Mouse (Mus musculus) CH12.LX (cell line): Measurements from ENCODE around the gene Zfp579. TPM values are rescaled to one million over a fixed set of nuclear protein-coding genes. Genes with fewer than 3 reads are reported as not detected.

Experiments
- DNase-seq: peaks from one replicate; pipeline ENCODE4 v3.0.0-alpha.2; 2013; ENCODE audit errors: extremely low read depth
- H3K27ac ChIP-seq: 2 replicates; pipeline ENCODE4 v1.5.1; 2012; ENCODE audit warnings: low read depth, mild to moderate bottlenecking, control low read depth, moderate library complexity; ENCODE audit not compliant: insufficient read depth
- H3K27me3 ChIP-seq: replicated peaks from 2 replicates; pipeline ENCODE3; 2012; ENCODE audit warnings: inconsistent platforms
- H3K36me3 ChIP-seq, 2 experiments: replicated peaks in 1 of 2; 2 replicates each; pipeline versions ENCODE3 to v1.6.1; 2012; ENCODE audit warnings: inconsistent platforms in 1 of 2, low read length in 1 of 2, mild to moderate bottlenecking in 1 of 2, mixed read lengths in 1 of 2, moderate library complexity in 1 of 2; ENCODE audit not compliant: control insufficient read depth in 1 of 2, insufficient read depth in 1 of 2
- H3K4me1 ChIP-seq, 2 experiments: 2 replicates each; pipeline ENCODE4 v1.6.1; 2012; ENCODE audit warnings: inconsistent platforms in 1 of 2, moderate library complexity in 1 of 2; ENCODE audit not compliant: insufficient read depth in 2 of 2, control insufficient read depth in 1 of 2
- H3K4me2 ChIP-seq: 2 replicates; pipeline ENCODE4 v1.6.1; 2012; ENCODE audit warnings: low read depth, mild to moderate bottlenecking, control low read depth; ENCODE audit not compliant: poor library complexity, insufficient read depth, severe bottlenecking
- H3K4me3 ChIP-seq, 3 experiments: fragments of 150-350 bp in 1 of 3; sonication (generic) in 1 of 3; replicated peaks in 1 of 3; 2 replicates each; pipeline versions ENCODE3 to v1.5.1; 2011 to 2012; ENCODE audit warnings: low read depth in 2 of 3, low read length in 2 of 3, mild to moderate bottlenecking in 2 of 3, moderate library complexity in 2 of 3, control low read depth in 1 of 3, improper control_type of control experiment in 1 of 3, inconsistent platforms in 1 of 3, mixed read lengths in 1 of 3; ENCODE audit not compliant: poor library complexity in 1 of 3
- H3K79me2 ChIP-seq: replicated peaks from 2 replicates; pipeline ENCODE4 v1.6.1; 2012; ENCODE audit warnings: mild to moderate bottlenecking, moderate library complexity; ENCODE audit not compliant: control insufficient read depth, poor library complexity, insufficient read depth, severe bottlenecking; ENCODE audit errors: extremely low read depth
- H3K9ac ChIP-seq: 2 replicates; pipeline ENCODE4 v1.6.1; 2012; ENCODE audit warnings: low read depth, mild to moderate bottlenecking, control low read depth, moderate library complexity; ENCODE audit not compliant: insufficient read depth
- H3K9me3 ChIP-seq: replicated peaks from 2 replicates; pipeline ENCODE3; 2012; ENCODE audit warnings: low read length, inconsistent platforms, mixed read lengths
- CHD2 ChIP-seq: IDR thresholded peaks from 2 replicates; pipeline ENCODE4 v1.6.1; 2011; ENCODE audit warnings: low read length, improper control_type of control experiment
- E2F4 ChIP-seq: IDR thresholded peaks from 2 replicates; pipeline ENCODE4 v1.6.1; 2011; ENCODE audit warnings: low read depth, low read length, improper control_type of control experiment; ENCODE audit not compliant: insufficient replicate concordance
- ELF1 ChIP-seq: IDR thresholded peaks from 2 replicates; pipeline ENCODE4 v1.6.1; 2014; ENCODE audit warnings: low read depth, mild to moderate bottlenecking, inconsistent platforms, low read length, improper control_type of control experiment
- ETS1 ChIP-seq: conservative IDR thresholded peaks from 2 replicates; pipeline ENCODE4 v1.6.1; 2012; ENCODE audit warnings: low read depth, mild to moderate bottlenecking, inconsistent platforms, low read length, improper control_type of control experiment, moderate library complexity
- IRF4 ChIP-seq: IDR thresholded peaks from 2 replicates; pipeline ENCODE4 v1.6.1; 2014; ENCODE audit warnings: low read depth, mild to moderate bottlenecking, inconsistent platforms, low read length, improper control_type of control experiment
- JUN ChIP-seq: IDR thresholded peaks from 2 replicates; pipeline ENCODE4 v1.6.1; 2011; ENCODE audit warnings: low read depth, mild to moderate bottlenecking, low read length, improper control_type of control experiment, moderate library complexity; ENCODE audit not compliant: insufficient read depth
- JUND ChIP-seq: conservative IDR thresholded peaks from 2 replicates; pipeline ENCODE4 v1.6.1; 2011; ENCODE audit warnings: low read depth, low read length, improper control_type of control experiment
- NRF1 ChIP-seq: IDR thresholded peaks from 2 replicates; pipeline ENCODE4 v1.6.1; 2014; ENCODE audit warnings: low read depth, mild to moderate bottlenecking, inconsistent platforms, low read length, improper control_type of control experiment, moderate library complexity
- SMC3 ChIP-seq: IDR thresholded peaks from 2 replicates; pipeline ENCODE4 v1.6.1; 2011; ENCODE audit warnings: low read depth, low read length, improper control_type of control experiment
- TBP ChIP-seq: conservative IDR thresholded peaks from 2 replicates; pipeline ENCODE4 v1.6.1; 2011; ENCODE audit warnings: low read depth, low read length, improper control_type of control experiment
- USF1 ChIP-seq: IDR thresholded peaks from 2 replicates; pipeline ENCODE4 v1.6.1; 2014; ENCODE audit warnings: low read depth, mild to moderate bottlenecking, inconsistent platforms, low read length, improper control_type of control experiment
- ZNF384 ChIP-seq: IDR thresholded peaks from 2 replicates; pipeline ENCODE4 v1.6.1; 2012; ENCODE audit warnings: low read depth, low read length, improper control_type of control experiment, inconsistent platforms
- dilution Hi-C: fragments of 300-500 bp; cut with MboI; formaldehyde crosslinking; loops from 2 replicates; pipeline ENCODE4 v1.14.3; 2020; ENCODE audit warnings: low sequenced_read_pairs; ENCODE audit not compliant: extremely low pct_unique_long_range_greater_than_20kb, extremely low pct_ligation_motif_present
- in situ Hi-C: fragments of 300-500 bp; cut with MboI; formaldehyde crosslinking; loops from 3 replicates; pipeline ENCODE4 v1.14.3; 2019; ENCODE audit warnings: low sequenced_read_pairs, low pct_ligation_motif_present, low pct_unique_long_range_greater_than_20kb, mixed read lengths
- polyA plus RNA-seq: library from polyadenylated mRNA; unstranded; fragments of >175 nt; gene quantifications from 2 replicates; pipeline ENCODE4 v1.2.1, GENCODE M21; 2012; ENCODE audit warnings: low read depth; ENCODE audit not compliant: insufficient read length
- total RNA-seq, 2 experiments: library from RNA; depleted of rRNA; stranded (reverse); fragments of 300-350 nt in 1 of 2; fragments of >200 nt in 1 of 2; gene quantifications; 2 replicates each; pipeline ENCODE4 v1.2.3; 2012 to 2014

Gene Zfp579
- total and polyA plus RNA-seq, 3 experiments, result 1.0 to 11.3 (median 2.8) TPM

DNA sequence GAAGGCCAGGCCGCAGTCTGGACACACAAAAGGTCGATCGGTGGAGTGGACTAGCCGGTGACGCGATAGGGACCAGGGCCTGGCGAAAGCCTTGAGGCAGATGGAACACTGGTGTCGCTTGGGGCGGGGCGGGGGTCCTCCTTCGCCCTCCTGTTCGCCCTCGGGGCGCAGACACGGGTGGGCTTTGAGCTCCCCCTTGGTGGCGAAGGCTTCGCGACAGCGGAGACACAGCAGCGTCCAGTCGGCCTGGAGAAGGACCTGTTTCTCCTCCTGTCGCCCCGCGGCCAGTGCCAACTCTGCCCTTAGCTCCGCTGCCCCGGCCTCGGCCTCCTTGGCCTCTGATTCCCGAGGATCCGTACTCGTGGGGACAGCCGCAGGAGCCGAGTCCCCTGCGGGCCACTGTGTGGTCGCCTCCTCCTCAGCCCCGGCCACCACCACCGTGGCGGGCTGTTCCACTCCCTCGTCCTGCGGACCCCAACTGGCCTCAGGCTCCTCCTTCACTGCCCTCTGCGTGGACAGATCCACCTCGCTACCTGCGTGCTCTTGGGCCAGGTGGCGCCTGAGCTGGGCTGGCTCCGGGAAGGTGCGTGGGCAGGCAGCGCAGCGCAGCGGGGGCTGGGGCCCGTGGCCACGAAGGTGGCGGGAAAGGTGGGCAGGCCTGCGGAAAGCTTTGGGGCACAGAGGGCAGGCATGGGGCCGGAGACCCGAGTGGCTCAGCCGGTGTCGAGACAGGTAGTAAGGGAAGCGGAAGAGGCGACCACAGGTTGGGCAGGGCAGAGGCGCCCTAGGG is 1.8 kb downstream of the Zfp579 start:
- H3K27ac ChIP-seq, result no peak overlapping the region
- H3K4me3 ChIP-seq, result no peak overlapping the region
- H3K4me2 ChIP-seq, result no peak overlapping the region
- H3K36me3 ChIP-seq, result peaks cover 11 to 23% of the 10 kb centered on the region in 2 experiments
- peaks cover 0 to 13% of the 10 kb centered on the region in 2 experiments; a peak in 2 of 4 replicates for H3K4me1 ChIP-seq
- peaks cover 20% of the 10 kb centered on the region for H3K9me3 ChIP-seq
- in situ Hi-C loops (no loop called here), dilution Hi-C loops (no loop called here)
- no peak for TF ChIP-seq IRF4
- no peak for TF ChIP-seq JUND
- no peak for TF ChIP-seq CHD2
- no peak for TF ChIP-seq ETS1
- TF ChIP-seq ZNF384, result no peak
- TF ChIP-seq ELF1, result no peak
- TF ChIP-seq JUN, result no peak
- TF ChIP-seq NRF1, result no peak
- no peak for TF ChIP-seq SMC3
- no peak for TF ChIP-seq USF1
- no peak for TF ChIP-seq TBP
- no peaks in the 10 kb centered on the region for H3K79me2 ChIP-seq
- peaks cover under 1% of the 10 kb centered on the region for H3K27me3 ChIP-seq
- no peak overlapping the region for H3K9ac ChIP-seq
- no peak for DNase-seq

DNA sequence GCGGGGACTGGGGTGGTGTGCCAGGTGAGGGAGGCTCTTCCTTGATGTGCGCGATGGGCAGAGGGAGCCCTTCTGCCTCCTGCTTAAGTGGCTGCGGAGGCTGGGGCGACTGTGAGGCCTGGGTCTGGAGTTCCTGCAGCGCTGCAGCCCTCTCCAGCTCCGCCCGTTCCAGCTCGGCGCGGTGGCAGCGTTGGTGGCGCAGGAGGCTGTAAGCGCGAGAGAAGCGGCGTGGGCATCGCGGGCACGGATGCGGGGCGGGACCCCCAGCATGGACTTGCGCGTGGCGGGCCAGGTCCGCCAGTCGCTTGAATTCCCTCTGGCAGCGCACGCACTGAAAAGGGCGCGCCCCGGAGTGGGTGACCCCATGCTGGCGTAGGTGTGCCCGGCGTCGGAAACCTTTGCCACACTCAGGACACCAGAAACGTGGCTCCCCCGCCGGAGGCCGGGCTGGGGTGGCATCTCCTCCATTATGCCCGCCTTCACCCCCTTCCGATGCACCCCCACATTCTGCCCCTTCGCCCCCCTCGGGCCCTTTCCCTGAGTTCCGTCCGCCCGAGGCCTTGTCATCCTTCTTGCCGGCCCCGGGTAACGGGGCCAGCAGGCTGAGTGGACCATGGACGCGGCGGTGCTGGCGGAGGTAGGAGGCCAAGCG is 2.5 kb downstream of the Zfp579 start:
- no peak for TF ChIP-seq E2F4
- TF ChIP-seq SMC3, result no peak
- TF ChIP-seq, all 38 proteins: peak for 0
- Histone ChIP-seq H3K4me2 (no peak overlapping the region), H3K36me3 (peaks cover 11 to 23% of the 10 kb centered on the region in 2 experiments), H3K79me2 (no peaks in the 10 kb centered on the region), H3K27ac (no peak overlapping the region), H3K4me3 (no peak overlapping the region), H3K4me1 (peaks cover 0 to 13% of the 10 kb centered on the region in 2 experiments; a peak in 2 of 4 replicates), H3K9me3 (peaks cover 20% of the 10 kb centered on the region), H3K9ac (no peak overlapping the region), H3K27me3 (peaks cover 8% of the 10 kb centered on the region)
- dilution Hi-C loops (no loop called here), in situ Hi-C loops (no loop called here)
- no peak for DNase-seq
